Mouse (Mus musculus) myocyte (in vitro differentiated cells): ENCODE measurements around the gene Pipox. TPM values are rescaled to one million over a fixed set of nuclear protein-coding genes. Genes with fewer than 3 reads are reported as not detected.

Experiments used
- H3K27me3 ChIP-seq: one replicate; pipeline ENCODE4 v1.6.1; 2011; ENCODE audit not compliant: control insufficient read depth, insufficient read depth, insufficient read length
- H3K36me3 ChIP-seq: one replicate; pipeline ENCODE4 v1.6.1; 2011; ENCODE audit not compliant: control insufficient read depth, insufficient read depth
- H3K4me2 ChIP-seq: one replicate; pipeline ENCODE4 v1.6.1; 2011; ENCODE audit warnings: low read depth, control low read depth
- H3K4me3 ChIP-seq: one replicate; pipeline ENCODE4 v1.5.1; 2011; ENCODE audit warnings: mild to moderate bottlenecking, control low read depth, moderate library complexity
- H3K79me2 ChIP-seq: one replicate; pipeline ENCODE4 v1.6.1; 2011; ENCODE audit not compliant: control insufficient read depth, insufficient read depth
- H3ac ChIP-seq: one replicate; pipeline ENCODE4 v1.6.1; 2011; ENCODE audit not compliant: control insufficient read depth, insufficient read length
- CEBPB ChIP-seq: IDR thresholded peaks from 2 replicates; pipeline ENCODE4 v1.6.1; 2011; ENCODE audit warnings: mild to moderate bottlenecking, moderate library complexity; ENCODE audit not compliant: poor library complexity, insufficient read depth, severe bottlenecking
- E2F4 ChIP-seq: IDR thresholded peaks from one replicate; pipeline ENCODE4 v1.6.1; 2011; ENCODE audit warnings: mild to moderate bottlenecking, control low read depth, moderate library complexity; ENCODE audit not compliant: insufficient read depth
- MAX ChIP-seq: IDR thresholded peaks from one replicate; pipeline ENCODE4 v1.6.1; 2011; ENCODE audit warnings: low read depth, mild to moderate bottlenecking, control low read depth
- MYOD1 ChIP-seq, 3 experiments: IDR thresholded peaks; one replicate each; pipeline ENCODE4 v1.6.1; 2011; ENCODE audit warnings: control low read depth in 2 of 3, low read depth in 2 of 3, mild to moderate bottlenecking in 2 of 3, moderate library complexity in 1 of 3; ENCODE audit not compliant: insufficient read length in 2 of 3, control insufficient read depth in 1 of 3
- MYOG ChIP-seq, 3 experiments: IDR thresholded peaks; one replicate each; pipeline ENCODE4 v1.6.1; 2011; ENCODE audit warnings: control low read depth in 2 of 3, low read depth in 2 of 3, mild to moderate bottlenecking in 2 of 3; ENCODE audit not compliant: insufficient read length in 2 of 3, control insufficient read depth in 1 of 3, insufficient read depth in 1 of 3
- POLR2A ChIP-seq: IDR thresholded peaks from one replicate; pipeline ENCODE4 v1.6.1; 2011; ENCODE audit warnings: low read depth, mild to moderate bottlenecking, control low read depth, moderate library complexity; ENCODE audit not compliant: insufficient read length
- POLR2AphosphoS2 ChIP-seq: IDR thresholded peaks from one replicate; pipeline ENCODE4 v1.6.1; 2011; ENCODE audit warnings: low read depth, control low read depth; ENCODE audit not compliant: insufficient read length
- REST ChIP-seq: IDR thresholded peaks from one replicate; pipeline ENCODE4 v1.6.1; 2011; ENCODE audit warnings: mild to moderate bottlenecking, control low read depth, moderate library complexity; ENCODE audit not compliant: insufficient read depth, insufficient read length
- SRF ChIP-seq: IDR thresholded peaks from one replicate; pipeline ENCODE4 v1.6.1; 2011; ENCODE audit warnings: low read depth; ENCODE audit not compliant: control insufficient read depth, insufficient read length
- TCF12 ChIP-seq: IDR thresholded peaks from one replicate; pipeline ENCODE4 v1.6.1; 2011; ENCODE audit warnings: mild to moderate bottlenecking, control low read depth; ENCODE audit not compliant: poor library complexity, insufficient read depth, severe bottlenecking
- TCF3 ChIP-seq: IDR thresholded peaks from one replicate; pipeline ENCODE4 v1.6.1; 2011; ENCODE audit warnings: low read depth, control low read depth; ENCODE audit not compliant: insufficient read length
- USF1 ChIP-seq: IDR thresholded peaks from one replicate; pipeline ENCODE4 v1.6.1; 2011; ENCODE audit warnings: low read depth, mild to moderate bottlenecking, control low read depth, moderate library complexity
- polyA plus RNA-seq: library from polyadenylated mRNA; unstranded; fragments of >200 nt; fragmentation: generic; extraction: Trizol; gene quantifications from one replicate; pipeline ENCODE4 v1.2.1, GENCODE M21; 2012; ENCODE audit warnings: missing spikeins

The Pipox gene
- polyA plus RNA-seq, 1 experiment: not detected

DNA sequence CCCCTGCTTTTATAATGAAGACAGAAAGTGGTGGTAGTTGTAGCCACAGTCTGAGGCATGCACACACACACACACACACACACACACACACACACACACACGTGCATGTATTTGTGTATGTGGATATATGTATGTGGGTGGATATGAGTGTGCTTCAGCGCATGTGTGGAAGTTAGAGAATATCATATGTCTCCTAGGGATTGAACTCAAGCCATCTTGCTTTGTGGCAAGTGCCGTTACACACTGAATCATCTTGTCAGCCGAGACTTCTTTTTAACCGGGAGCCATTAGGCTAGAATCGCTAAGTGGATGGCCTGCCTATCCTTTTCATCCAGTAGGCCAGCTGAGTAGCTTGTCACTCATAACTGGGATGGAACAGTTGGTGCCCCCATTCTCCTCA lies 36.8 kb downstream of the Pipox start:
- TF ChIP-seq MYOG (IDR thresholded peaks at IDR 0.05; ENCODE audit: control insufficient read depth in 1 of 3, insufficient read depth in 1 of 3, insufficient read length in 2 of 3, low read depth in 2 of 3) (no peak), SRF (no peak), USF1 (no peak), TCF3 (no peak), E2F4 (no peak), TCF12 (no peak), REST (no peak), CEBPB (no peak), MYOD1 (IDR thresholded peaks at IDR 0.05; ENCODE audit: control insufficient read depth in 1 of 3, insufficient read length in 2 of 3, low read depth in 2 of 3) (no peak), MAX (no peak)

GRCm38 (mm10) chr11:77855396-77855795 lies 38.5 kb downstream of the Pipox start:
- Histone ChIP-seq H3ac (no peak overlapping the region), H3K27me3 (no peaks in the 10 kb centered on the region), H3K4me3 (no peak overlapping the region), H3K36me3 (peaks cover 19% of the 10 kb centered on the region), H3K4me2 (no peak overlapping the region), H3K79me2 (no peaks in the 10 kb centered on the region)
- TF ChIP-seq MAX (no peak), TCF12 (no peak)

More for the DNA sequence above, 36.8 kb downstream of the Pipox start:
- peaks cover 25% of the 10 kb centered on the region for H3K36me3 ChIP-seq
- no peak overlapping the region for H3ac ChIP-seq
- no peaks in the 10 kb centered on the region for H3K27me3 ChIP-seq
- H3K79me2 ChIP-seq: no peaks in the 10 kb centered on the region
- no peak overlapping the region for H3K4me2 ChIP-seq
- no peak overlapping the region for H3K4me3 ChIP-seq

DNA sequence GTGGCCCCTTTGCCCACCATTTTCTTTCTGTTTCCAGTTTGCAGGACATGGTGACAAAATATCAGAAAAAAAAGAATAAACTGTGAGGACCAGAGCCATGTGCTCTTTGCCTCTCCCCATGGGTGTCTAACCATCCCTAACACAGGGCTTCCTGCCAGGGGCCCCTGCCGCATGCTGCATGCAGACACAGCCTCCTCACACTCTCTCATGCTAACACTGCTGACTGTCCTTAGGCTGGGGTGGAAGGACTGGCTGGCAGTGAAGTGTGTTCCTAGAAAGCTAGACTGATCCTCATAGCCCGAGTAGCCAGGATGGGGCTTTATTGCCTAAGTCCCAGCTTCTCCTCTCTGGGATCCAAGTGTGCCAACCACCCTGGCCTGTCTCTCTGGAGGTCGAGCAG lies 39.3 kb downstream of the Pipox start:
- H3K27me3 ChIP-seq: no peaks in the 10 kb centered on the region
- TF ChIP-seq TCF3 (no peak), SRF (no peak), REST (no peak), POLR2AphosphoS2 (no peak), MYOG (IDR thresholded peaks at IDR 0.05; ENCODE audit: control insufficient read depth in 1 of 3, insufficient read depth in 1 of 3, insufficient read length in 2 of 3, low read depth in 2 of 3) (no peak), MYOD1 (IDR thresholded peaks at IDR 0.05; ENCODE audit: control insufficient read depth in 1 of 3, insufficient read length in 2 of 3, low read depth in 2 of 3) (no peak), MAX (no peak), POLR2A (no peak), CEBPB (no peak), E2F4 (no peak), USF1 (no peak), TCF12 (no peak)
- no peak overlapping the region for H3ac ChIP-seq
- H3K4me3 ChIP-seq: no peak overlapping the region
- H3K4me2 ChIP-seq: no peak overlapping the region
- H3K79me2 ChIP-seq: no peaks in the 10 kb centered on the region
- H3K36me3 ChIP-seq: peaks cover 23% of the 10 kb centered on the region

DNA sequence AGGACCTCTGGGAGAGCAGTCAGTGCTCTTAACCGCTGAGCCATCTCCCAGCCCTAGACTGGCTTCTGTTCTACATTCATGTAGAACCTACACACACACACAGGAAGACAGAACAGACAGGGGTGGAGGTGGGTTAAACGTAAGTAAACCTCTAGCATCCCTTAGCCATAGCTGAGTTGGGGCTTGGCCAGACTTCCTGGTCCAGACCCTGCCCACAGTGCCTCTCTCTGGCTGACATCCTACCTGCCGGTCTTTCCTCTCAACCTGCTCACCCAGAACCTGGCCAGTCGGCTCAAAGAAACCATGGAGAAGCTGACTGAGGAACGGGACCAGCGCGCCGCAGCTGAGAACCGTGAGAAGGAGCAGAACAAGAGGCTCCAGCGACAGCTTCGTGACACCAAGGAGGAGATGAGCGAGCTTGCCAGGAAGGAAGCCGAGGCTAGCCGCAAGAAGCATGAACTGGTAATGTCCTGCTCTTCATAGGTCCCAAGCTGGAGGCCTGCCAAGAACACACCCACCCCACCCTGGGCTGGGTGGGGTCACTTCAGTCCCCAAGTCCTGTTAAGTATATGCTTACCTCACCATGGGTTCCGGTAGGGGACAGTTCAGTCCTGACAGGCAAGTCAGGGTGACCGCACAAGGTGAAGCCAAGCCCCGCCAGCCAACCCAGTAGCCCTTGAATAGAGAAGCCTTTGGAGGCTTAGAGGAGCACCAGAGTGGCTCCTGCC lies 40.8 kb downstream of the Pipox start:
- Histone ChIP-seq H3ac (no peak overlapping the region), H3K27me3 (no peaks in the 10 kb centered on the region), H3K36me3 (peaks cover 25% of the 10 kb centered on the region), H3K4me2 (no peak overlapping the region), H3K4me3 (no peak overlapping the region), H3K79me2 (no peaks in the 10 kb centered on the region)
- TF ChIP-seq MYOG (IDR thresholded peaks at IDR 0.05; ENCODE audit: control insufficient read depth in 1 of 3, insufficient read depth in 1 of 3, insufficient read length in 2 of 3, low read depth in 2 of 3) (no peak), USF1 (no peak), E2F4 (no peak), POLR2A (no peak), MYOD1 (IDR thresholded peaks at IDR 0.05; ENCODE audit: control insufficient read depth in 1 of 3, insufficient read length in 2 of 3, low read depth in 2 of 3) (no peak), POLR2AphosphoS2 (no peak), CEBPB (no peak), TCF12 (no peak), SRF (no peak), MAX (no peak), TCF3 (no peak), REST (no peak)

DNA sequence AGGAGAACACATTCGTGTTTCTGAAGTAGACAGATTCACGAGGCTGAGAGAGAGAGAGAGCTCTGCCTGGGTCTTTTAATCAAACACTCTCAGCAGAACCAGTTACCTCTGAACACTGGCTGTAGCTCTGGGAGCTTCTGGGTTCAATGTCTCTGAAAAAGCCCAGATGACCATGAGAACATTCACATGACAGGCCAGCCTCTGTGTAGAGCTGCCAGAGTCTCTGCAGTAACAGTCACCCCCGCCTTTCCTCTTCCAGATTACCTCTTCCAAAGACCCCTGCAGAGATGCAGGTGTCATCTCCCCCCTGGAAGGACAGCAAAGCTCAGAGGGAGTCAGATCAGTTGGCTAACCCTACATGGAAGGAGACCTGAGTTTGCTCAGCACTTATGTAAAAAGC lies 41.7 kb downstream of the Pipox start:
- Histone ChIP-seq H3K27me3 (no peaks in the 10 kb centered on the region), H3K36me3 (peaks cover 22% of the 10 kb centered on the region), H3K4me2 (no peak overlapping the region), H3K79me2 (no peaks in the 10 kb centered on the region), H3K4me3 (no peak overlapping the region), H3ac (no peak overlapping the region)
- no peak for TF ChIP-seq CEBPB
- TF ChIP-seq MYOG (IDR thresholded peaks at IDR 0.05; ENCODE audit: control insufficient read depth in 1 of 3, insufficient read depth in 1 of 3, insufficient read length in 2 of 3, low read depth in 2 of 3): no peak
- TF ChIP-seq E2F4: no peak
- no peak for TF ChIP-seq TCF12
- no peak for TF ChIP-seq REST
